Mouse (Mus musculus) limb, embryonic 10.5 days (tissue): ENCODE data around the gene Kctd6. TPM values are rescaled to one million over a fixed set of nuclear protein-coding genes. Genes with fewer than 3 reads are reported as not detected.

Experiments used
- DNase-seq: peaks from one replicate; pipeline ENCODE4 v3.0.0-alpha.2; 2017; ENCODE audit warnings: low spot score
- H3K27ac ChIP-seq: fragments of 300-500 bp; sonication (generic); 2 replicates; pipeline ENCODE4 v1.5.1; 2016; ENCODE audit warnings: mild to moderate bottlenecking
- H3K27me3 ChIP-seq: fragments of 300-500 bp; sonication (generic); 2 replicates; pipeline ENCODE4 v1.6.1; 2016; ENCODE audit warnings: low read depth, mild to moderate bottlenecking; ENCODE audit not compliant: poor library complexity, severe bottlenecking
- H3K36me3 ChIP-seq: fragments of 300-500 bp; sonication (generic); 2 replicates; pipeline ENCODE4 v1.6.1; 2016; ENCODE audit warnings: mild to moderate bottlenecking, moderate library complexity
- H3K4me1 ChIP-seq: fragments of 300-500 bp; sonication (generic); 2 replicates; pipeline ENCODE4 v1.6.1; 2016
- H3K4me3 ChIP-seq: fragments of 300-500 bp; sonication (generic); 2 replicates; pipeline ENCODE4 v1.5.1; 2016; ENCODE audit warnings: mild to moderate bottlenecking, moderate library complexity
- H3K9me3 ChIP-seq: fragments of 300-500 bp; sonication (generic); replicated peaks from 2 replicates; pipeline ENCODE4 v1.6.1; 2016; ENCODE audit warnings: mild to moderate bottlenecking
- WGBS: fragments of 180-500 bp; shearing (Covaris S2); methylation state at CpG from one replicate; pipeline ENCODE4 v1.1.7; 2016; 5-methylcytosine and 5-hydroxymethylcytosine counted together
- polyA plus RNA-seq: library from polyadenylated mRNA; unstranded; fragments of >200 nt; fragmentation: Nextera tagmentation; extraction: Ambion mirVana; gene quantifications from 2 replicates; pipeline ENCODE4 v1.2.1, GENCODE M21; 2016

Kctd6 gene
- polyA plus RNA-seq, 1 experiment from 2014 or later = 9.7 TPM

GRCm38 (mm10) chr14:8243136-8243888 is 29.4 kb downstream of the Kctd6 start:
- H3K4me1 ChIP-seq = 0 out of 2 replicates have a peak, but pooled peaks cover 6% of the 10 kb centered on the region
- no peak overlapping the region for H3K4me3 ChIP-seq
- H3K36me3 ChIP-seq = no peaks in the 10 kb centered on the region
- H3K9me3 ChIP-seq = no peaks in the 10 kb centered on the region
- H3K27me3 ChIP-seq = no peaks in the 10 kb centered on the region
- no peak overlapping the region for H3K27ac ChIP-seq
- no peak for DNase-seq
- 79% methylated on average over 8 of the region's 8 CpGs for WGBS

- WGBS = 82% methylated on average over 5 of the region's 5 CpGs
- Histone ChIP-seq H3K27me3 (no peaks in the 10 kb centered on the region), H3K9me3 (no peaks in the 10 kb centered on the region), H3K27ac (no peak overlapping the region), H3K36me3 (no peaks in the 10 kb centered on the region), H3K4me3 (no peak overlapping the region), H3K4me1 (0 out of 2 replicates have a peak, but pooled peaks cover 6% of the 10 kb centered on the region)
- no peak for DNase-seq
Observed at GRCm38 (mm10) chr14:8244211-8244611, 30.3 kb downstream of the Kctd6 start.

GRCm38 (mm10) chr14:8246878-8247277 is 32.9 kb downstream of the Kctd6 start:
- no peak for DNase-seq
- H3K9me3 ChIP-seq = no peaks in the 10 kb centered on the region
- H3K27me3 ChIP-seq = no peaks in the 10 kb centered on the region
- no peak overlapping the region for H3K27ac ChIP-seq
- WGBS = 88% methylated on average over 8 of the region's 8 CpGs
- H3K4me3 ChIP-seq = no peak overlapping the region
- 0 out of 2 replicates have a peak, but pooled peaks cover 6% of the 10 kb centered on the region for H3K4me1 ChIP-seq
- no peaks in the 10 kb centered on the region for H3K36me3 ChIP-seq

GRCm38 (mm10) chr14:8249206-8249605 is 35.3 kb downstream of the Kctd6 start:
- no peaks in the 10 kb centered on the region for H3K27me3 ChIP-seq
- H3K9me3 ChIP-seq = no peaks in the 10 kb centered on the region
- no peaks in the 10 kb centered on the region for H3K36me3 ChIP-seq
- DNase-seq = no peak
- H3K27ac ChIP-seq = no peak overlapping the region
- H3K4me1 ChIP-seq = peaks cover 5% of the 10 kb centered on the region
- 98% methylated on average over 1 of the region's 1 CpGs for WGBS
- no peak overlapping the region for H3K4me3 ChIP-seq

- no peak for DNase-seq
- no peaks in the 10 kb centered on the region for H3K36me3 ChIP-seq
- peaks cover 5% of the 10 kb centered on the region for H3K4me1 ChIP-seq
- H3K27ac ChIP-seq = no peak overlapping the region
- WGBS = 83% methylated on average over 9 of the region's 9 CpGs
- H3K9me3 ChIP-seq = no peaks in the 10 kb centered on the region
- H3K27me3 ChIP-seq = no peaks in the 10 kb centered on the region
- H3K4me3 ChIP-seq = no peak overlapping the region
Observed at GRCm38 (mm10) chr14:8250141-8250871, 36.4 kb downstream of the Kctd6 start.

GRCm38 (mm10) chr14:8251330-8251885 is 37.5 kb downstream of the Kctd6 start:
- peaks cover 5% of the 10 kb centered on the region for H3K4me1 ChIP-seq
- no peaks in the 10 kb centered on the region for H3K9me3 ChIP-seq
- no peak for DNase-seq
- H3K36me3 ChIP-seq = no peaks in the 10 kb centered on the region
- no peaks in the 10 kb centered on the region for H3K27me3 ChIP-seq
- WGBS = 96% methylated on average over 8 of the region's 8 CpGs
- H3K27ac ChIP-seq = no peak overlapping the region
- H3K4me3 ChIP-seq = no peak overlapping the region

- Histone ChIP-seq H3K36me3 (no peaks in the 10 kb centered on the region), H3K27me3 (no peaks in the 10 kb centered on the region; the same call in 1 of the 2 replicates), H3K4me3 (no peak overlapping the region), H3K27ac (no peak overlapping the region), H3K9me3 (no peaks in the 10 kb centered on the region), H3K4me1 (peaks cover 13% of the 10 kb centered on the region)
- no peak for DNase-seq
- WGBS = 78% methylated on average over 7 of the region's 7 CpGs
Observed at GRCm38 (mm10) chr14:8255076-8255729, 41.3 kb downstream of the Kctd6 start.

GRCm38 (mm10) chr14:8256072-8256471 is 42.1 kb downstream of the Kctd6 start:
- 82% methylated on average over 6 of the region's 6 CpGs for WGBS
- no peak overlapping the region for H3K4me3 ChIP-seq
- no peaks in the 10 kb centered on the region for H3K9me3 ChIP-seq
- no peak for DNase-seq
- no peaks in the 10 kb centered on the region for H3K36me3 ChIP-seq
- H3K4me1 ChIP-seq = peaks cover 13% of the 10 kb centered on the region
- no peaks in the 10 kb centered on the region; the same call in 1 of the 2 replicates for H3K27me3 ChIP-seq
- H3K27ac ChIP-seq = no peak overlapping the region

GRCm38 (mm10) chr14:8256881-8257280 is 42.9 kb downstream of the Kctd6 start:
- H3K27me3 ChIP-seq = no peaks in the 10 kb centered on the region; the same call in 1 of the 2 replicates
- no peak overlapping the region for H3K27ac ChIP-seq
- H3K36me3 ChIP-seq = no peaks in the 10 kb centered on the region
- H3K9me3 ChIP-seq = no peaks in the 10 kb centered on the region
- WGBS = 81% methylated on average over 5 of the region's 5 CpGs
- no peak for DNase-seq
- peaks cover 13% of the 10 kb centered on the region for H3K4me1 ChIP-seq
- H3K4me3 ChIP-seq = no peak overlapping the region

- 56% methylated on average over 7 of the region's 7 CpGs for WGBS
- Histone ChIP-seq H3K9me3 (no peaks in the 10 kb centered on the region), H3K36me3 (no peaks in the 10 kb centered on the region), H3K27me3 (no peaks in the 10 kb centered on the region; the same call in 1 of the 2 replicates), H3K27ac (peak overlapping the region; percentile 27), H3K4me3 (no peak overlapping the region), H3K4me1 (peaks cover 7% of the 10 kb centered on the region; the same call in 1 of the 2 replicates)
- DNase-seq = no peak
Observed at GRCm38 (mm10) chr14:8257521-8258334, 43.8 kb downstream of the Kctd6 start.

GRCm38 (mm10) chr14:8258335-8258627 is 44.3 kb downstream of the Kctd6 start:
- no peaks in the 10 kb centered on the region; the same call in 1 of the 2 replicates for H3K27me3 ChIP-seq
- WGBS = 56% methylated on average over 3 of the region's 3 CpGs
- no peak for DNase-seq
- no peaks in the 10 kb centered on the region for H3K36me3 ChIP-seq
- H3K4me1 ChIP-seq = peaks cover 7% of the 10 kb centered on the region; the same call in 1 of the 2 replicates
- no peak overlapping the region for H3K4me3 ChIP-seq
- no peaks in the 10 kb centered on the region for H3K9me3 ChIP-seq
- peak overlapping the region; percentile 27 for H3K27ac ChIP-seq

GRCm38 (mm10) chr14:8258752-8259151 is 44.8 kb downstream of the Kctd6 start:
- Histone ChIP-seq H3K27ac (no peak overlapping the region), H3K9me3 (no peaks in the 10 kb centered on the region), H3K36me3 (no peaks in the 10 kb centered on the region), H3K27me3 (no peaks in the 10 kb centered on the region; the same call in 1 of the 2 replicates), H3K4me1 (peaks cover 7% of the 10 kb centered on the region; the same call in 1 of the 2 replicates), H3K4me3 (no peak overlapping the region)
- DNase-seq = no peak
- WGBS = 85% methylated on average over 3 of the region's 3 CpGs
